ENCODE assay signal across 10 mouse cellular contexts in the genomic region with DNA sequence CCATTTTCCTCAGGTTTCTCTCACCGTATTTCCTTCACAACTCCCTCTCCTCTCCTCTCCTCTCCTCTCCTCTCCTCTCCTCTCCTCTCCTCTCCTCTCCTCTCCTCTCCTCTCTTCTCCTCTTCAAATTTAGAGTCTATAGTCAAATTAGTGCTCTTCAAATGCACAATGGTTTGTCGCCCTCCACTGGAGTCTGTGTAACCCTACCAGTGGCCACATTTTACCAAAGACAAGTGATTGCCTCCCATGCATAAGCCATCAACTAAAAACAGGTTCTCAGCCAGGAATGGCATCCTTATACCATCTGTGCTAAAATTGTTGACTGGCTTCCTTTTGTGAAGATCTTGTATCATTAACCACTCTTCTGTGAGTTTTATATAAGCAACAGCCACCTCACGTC.
DNase-seq lines count a peak whose midpoint lies in the region; ATAC-seq and TF ChIP-seq lines count a peak whose summit lies in the region.
"Had no signal": no experiment of that assay in that cellular context is flagged by ENCODE, and none has a peak within 500 bp of the region (broad histone marks: within the 10 kb centered on the region; RNA-seq: fewer than 3 reads in every experiment).

No protein-coding gene starts in this region.

- H3K27ac ChIP-seq in kidney, adult 2 months (ENCODE audit: insufficient read depth, low read depth, low read length) = no peak overlapping the region
- no peak overlapping the region for H3K27ac ChIP-seq in kidney, embryonic 14.5 days (ENCODE audit: low read depth, low read length)
- no peak overlapping the region for H3K27ac ChIP-seq in left cerebral cortex, adult 2 months
- H3K27ac ChIP-seq: embryonic facial prominence, embryonic 15.5 days had no signal

- peaks cover 4% of the 10 kb centered on the region; the same call in 1 of the 2 replicates for H3K9me3 ChIP-seq in kidney, embryonic 14.5 days (ENCODE audit: control insufficient read depth, low read length)
- H3K9me3 ChIP-seq: embryonic facial prominence, embryonic 15.5 days had no signal

- WGBS in kidney, adult 2 months = 75% methylated on average over 3 of the region's 3 CpGs
- 77% methylated on average over 3 of the region's 3 CpGs for WGBS in kidney, embryonic 14.5 days

- H3K27me3 ChIP-seq in kidney, adult 2 months (replicated peaks; ENCODE audit: control insufficient read depth, insufficient read depth, low read length) = no peaks in the 10 kb centered on the region
- no peaks in the 10 kb centered on the region for H3K27me3 ChIP-seq in kidney, embryonic 14.5 days (ENCODE audit: control insufficient read depth, insufficient read depth, low read length)
- H3K27me3 ChIP-seq: embryonic facial prominence, embryonic 15.5 days had no signal

- H3K4me2 ChIP-seq in kidney, embryonic 14.5 days (replicated peaks; ENCODE audit: low read depth, low read length) = no peak overlapping the region
- H3K4me2 ChIP-seq: embryonic facial prominence, embryonic 15.5 days had no signal

- no peaks in the 10 kb centered on the region for H3K36me3 ChIP-seq in kidney, adult 2 months (ENCODE audit: control insufficient read depth, insufficient read depth, low read length)
- no peaks in the 10 kb centered on the region for H3K36me3 ChIP-seq in kidney, embryonic 14.5 days (ENCODE audit: control insufficient read depth, insufficient read depth, low read length)
- H3K36me3 ChIP-seq: embryonic facial prominence, embryonic 15.5 days had no signal

- TF ChIP-seq CTCF in kidney, adult 2 months (conservative IDR thresholded peaks at IDR 0.05; ENCODE audit: insufficient read depth, insufficient read length, low read depth, low read length) = no peak; the same call in 1 of the 2 replicates
- TF ChIP-seq CTCF in left cerebral cortex, adult 2 months (IDR thresholded peaks at IDR 0.05) = peak; percentile 41

- ATAC-seq in kidney, embryonic 14.5 days (ENCODE audit: low FRiP score, low TSS enrichment) = no peak
- ATAC-seq in monocyte, adult 5-6 weeks (replicated peaks; ENCODE audit: insufficient number of reproducible peaks, low FRiP score, low TSS enrichment, poor library complexity, severe bottlenecking) = no peak
- ATAC-seq: activated CD4-positive, CD25-positive, alpha-beta regulatory T cell, adult 4 months had no signal

- H3K4me1 ChIP-seq in kidney, adult 2 months (ENCODE audit: control insufficient read depth, insufficient read depth, low read length) = no peaks in the 10 kb centered on the region
- H3K4me1 ChIP-seq in kidney, embryonic 14.5 days (ENCODE audit: control insufficient read depth, insufficient read depth, low read length) = no peaks in the 10 kb centered on the region
- H3K4me1 ChIP-seq: embryonic facial prominence, embryonic 15.5 days had no signal

- intact Hi-C loops in left cerebral cortex, adult 2 months (cut with DNase I) = loop anchor here (10.0 kb wide), 1 partner anchor 1011 kb away; no protein-coding TSS in a partner anchor

- H3K4me3 ChIP-seq in kidney, adult 2 months (ENCODE audit: insufficient read depth, low read depth, low read length) = no peak overlapping the region
- no peak overlapping the region for H3K4me3 ChIP-seq in kidney, embryonic 14.5 days (ENCODE audit: low read length)
- H3K4me3 ChIP-seq in left cerebral cortex, adult 2 months = no peak overlapping the region
- H3K4me3 ChIP-seq: embryonic facial prominence, embryonic 15.5 days had no signal

- peak; percentile 2 for DNase-seq in adrenal gland, postnatal 25 days
- DNase-seq in adrenal gland, adult 8-10 months = no peak
- DNase-seq in kidney, adult 2 months = peak; percentile 5
- DNase-seq in 416B (ENCODE audit: low read depth) = peak; percentile 6
- DNase-seq in left cerebral cortex, adult 2 months (ENCODE audit: extremely low spot score in 1 of 2, low spot score in 2 of 2) = peak in 1 of 2 experiments; percentile 14
- no peak for DNase-seq in spleen, postnatal 4 days (ENCODE audit: low spot score in 2 of 2)

- TF ChIP-seq POLR2A in kidney, adult 2 months (IDR thresholded peaks at IDR 0.05; ENCODE audit: low read depth, low read length) = no peak

- H3K9ac ChIP-seq in kidney, embryonic 14.5 days (ENCODE audit: low read depth, low read length) = no peak overlapping the region
- H3K9ac ChIP-seq: embryonic facial prominence, embryonic 15.5 days had no signal

Comparison
In these comparisons a context has a peak if more than half of its experiments do, and no peak if none do; other contexts are left out.
1. DNase-seq: peak in adrenal gland, postnatal 25 days (single experiment), kidney, adult 2 months (single experiment) and 416B (single experiment); none in adrenal gland, adult 8-10 months (single experiment) and spleen, postnatal 4 days (0 of 2).